Mouse (Mus musculus): ENCODE data around the gene Bckdhb.

DNA sequence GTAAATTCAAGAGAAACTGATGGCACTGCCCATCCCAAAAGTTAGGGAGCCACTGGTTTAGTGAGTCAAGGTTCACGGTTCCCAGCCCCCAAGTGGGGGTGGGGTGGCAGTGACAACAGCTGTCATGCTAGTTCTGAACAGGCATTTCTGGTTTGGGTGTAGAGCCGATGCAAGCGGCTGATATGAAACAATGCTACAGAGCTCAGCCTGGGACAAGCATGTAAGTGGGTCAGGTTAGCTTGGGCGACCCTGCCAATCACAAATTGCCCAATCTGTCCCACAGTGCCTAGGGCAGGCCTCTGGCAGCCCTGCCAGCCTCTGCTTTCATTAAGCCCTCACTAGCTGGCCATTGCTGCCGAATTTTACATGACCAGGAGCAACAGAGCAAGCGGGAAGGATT lies 42.8 kb upstream of the Bckdhb start:
- TF ChIP-seq CTCF (IDR thresholded peaks at IDR 0.05): no peak
- TF ChIP-seq EP300 (IDR thresholded peaks at IDR 0.05; ENCODE audit: insufficient read depth, low read depth, low read length): no peak

Measured in heart, adult 2 months (tissue).